ENCODE assay signal across 16 mouse cellular contexts in the genomic region with DNA sequence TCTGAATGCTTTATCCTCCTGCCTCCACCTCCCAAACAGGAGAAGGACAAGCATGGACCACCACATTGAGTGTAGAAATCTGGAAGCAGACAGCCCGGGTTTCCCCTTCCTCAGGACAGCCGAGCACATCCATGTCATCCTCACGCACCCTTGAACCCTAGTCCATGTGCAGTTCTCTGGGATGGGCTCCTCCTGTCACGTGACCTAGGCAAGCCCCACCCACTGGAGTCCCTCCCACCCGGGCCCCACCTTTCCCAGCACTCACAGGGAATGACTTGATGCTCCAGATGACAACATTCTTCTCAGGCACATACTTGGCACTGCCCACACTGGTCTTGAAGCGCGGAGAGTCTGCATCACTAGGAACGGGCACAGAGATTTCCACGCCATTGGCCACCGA. TPM values are rescaled to one million over a fixed set of nuclear protein-coding genes. Genes with fewer than 3 reads are reported as not detected.
"Had no signal": no experiment of that assay in that cellular context is flagged by ENCODE, and none has a peak within 500 bp of the region (broad histone marks: within the 10 kb centered on the region; RNA-seq: fewer than 3 reads in every experiment).

No protein-coding gene starts in this region.

- H3K9me3 ChIP-seq: limb, embryonic 10.5 days; liver, embryonic 12.5 days; liver, embryonic 15.5 days; lung, embryonic 15.5 days had no signal

- H3K36me3 ChIP-seq: limb, embryonic 10.5 days; limb, embryonic 13.5 days; liver, embryonic 12.5 days; liver, embryonic 15.5 days; lung, embryonic 15.5 days had no signal

- H3K4me1 ChIP-seq: limb, embryonic 10.5 days; liver, embryonic 12.5 days; lung, embryonic 15.5 days had no signal

- H3K27me3 ChIP-seq: limb, embryonic 13.5 days; liver, embryonic 12.5 days; lung, embryonic 15.5 days had no signal

- H3K27ac ChIP-seq: limb, embryonic 10.5 days; limb, embryonic 13.5 days; liver, embryonic 12.5 days; liver, embryonic 15.5 days; lung, embryonic 15.5 days had no signal

- DNase-seq: kidney, adult 18-20 months; kidney, postnatal 10 days; kidney, postnatal 36 days; liver; lung, adult 18-20 months; lung, postnatal 10 days; lung, postnatal 4 days; midbrain, embryonic 14.5 days; thymus, postnatal 36 days had no signal

- H3K4me3 ChIP-seq: limb, embryonic 10.5 days; limb, embryonic 13.5 days; liver, embryonic 12.5 days; liver, embryonic 15.5 days; lung, embryonic 15.5 days had no signal

- H3K4me2 ChIP-seq: limb, embryonic 13.5 days; liver, embryonic 12.5 days; liver, embryonic 15.5 days; lung, embryonic 15.5 days; midbrain, embryonic 11.5 days had no signal

- ATAC-seq: liver, embryonic 12.5 days had no signal

- H3K9ac ChIP-seq: limb, embryonic 13.5 days; liver, embryonic 12.5 days; liver, embryonic 15.5 days; lung, embryonic 15.5 days had no signal

RNA-seq across cellular contexts. Expression of a gene that starts 13.1 kb away (rescaled TPM):
- total RNA-seq: megakaryocyte-erythroid progenitor cell, adult 5-6 weeks had no signal
